Mouse (Mus musculus): ENCODE measurements around the gene B3glct.

DNA sequence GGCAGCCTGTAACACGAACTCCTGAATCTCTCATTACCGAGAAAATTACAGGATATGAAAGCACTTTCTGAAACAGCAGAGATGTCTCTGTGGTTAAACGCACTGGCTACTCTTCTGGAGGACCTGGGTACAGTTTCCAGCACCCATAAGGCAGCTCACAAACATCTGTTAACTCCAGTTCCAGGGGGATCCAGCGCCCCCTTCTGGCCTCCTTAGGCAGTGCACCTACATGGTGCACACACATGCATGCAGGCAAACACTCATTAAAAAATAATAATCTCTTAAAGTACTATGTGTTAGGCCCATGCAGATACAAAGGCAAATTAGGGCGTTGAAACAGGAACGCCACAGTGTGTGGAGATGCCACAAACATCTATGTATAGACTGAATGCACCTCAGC lies 16.6 kb upstream of the B3glct start:
- no peak for TF ChIP-seq POLR2A (IDR thresholded peaks at IDR 0.05; ENCODE audit: extremely low read depth, insufficient read depth, low read length)
- no peak for TF ChIP-seq CTCF (IDR thresholded peaks at IDR 0.05; ENCODE audit: low read depth, low read length)
